Mouse (Mus musculus) stomach, postnatal 0 days (tissue): ENCODE measurements around the gene Cdipt.

Experiments used
- CTCF ChIP-seq: IDR thresholded peaks from 2 replicates; pipeline ENCODE4 v1.5.1; 2016; ENCODE audit warnings: antibody characterized with exemption, low read depth, mild to moderate bottlenecking, moderate library complexity
- EP300 ChIP-seq: optimal IDR thresholded peaks from 2 replicates; pipeline ENCODE3; 2016; ENCODE audit warnings: antibody characterized with exemption

DNA sequence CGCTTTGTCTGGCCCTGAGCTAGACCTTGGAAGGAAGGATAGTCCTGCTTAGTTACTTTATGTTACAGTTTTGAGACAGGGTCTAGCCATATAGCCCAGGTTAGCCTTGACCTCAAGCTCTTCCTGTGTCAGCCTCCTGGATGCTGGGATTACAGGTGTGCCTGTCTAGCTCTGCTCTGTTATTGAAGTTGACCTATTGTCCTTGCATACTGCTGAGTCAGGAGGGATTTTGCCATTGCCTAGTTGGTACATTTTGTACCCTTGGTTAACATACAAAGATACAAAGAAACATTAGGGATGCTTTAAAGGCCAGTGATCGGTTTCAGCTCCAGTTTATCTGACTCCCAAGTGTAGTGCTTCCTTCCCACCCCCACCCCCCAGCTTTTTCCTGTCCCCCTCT is 43.1 kb upstream of the Cdipt start:
- TF ChIP-seq CTCF (no peak), EP300 (no peak)
